Mouse (Mus musculus) kidney, adult 2 months (tissue): ENCODE results near the gene Dad1. TPM values are rescaled to one million over a fixed set of nuclear protein-coding genes. Genes with fewer than 3 reads are reported as not detected.

Experiments
- DNase-seq: peaks from one replicate; pipeline ENCODE4 v3.0.0; 2021
- H3K27ac ChIP-seq: fragments of 200-500 bp; 2 replicates; pipeline ENCODE4 v1.5.1; 2012; ENCODE audit warnings: low read depth, low read length, control low read depth, inconsistent platforms; ENCODE audit not compliant: insufficient read depth
- H3K27me3 ChIP-seq: fragments of 200-500 bp; replicated peaks from 2 replicates; pipeline ENCODE4 v1.6.1; 2012; ENCODE audit warnings: mild to moderate bottlenecking, moderate library complexity, low read length, inconsistent platforms; ENCODE audit not compliant: control insufficient read depth, insufficient read depth
- H3K36me3 ChIP-seq: fragments of 200-500 bp; 2 replicates; pipeline ENCODE4 v1.6.1; 2012; ENCODE audit warnings: mild to moderate bottlenecking, moderate library complexity, low read length, inconsistent platforms; ENCODE audit not compliant: control insufficient read depth, insufficient read depth
- H3K4me1 ChIP-seq: fragments of 200-500 bp; 2 replicates; pipeline ENCODE4 v1.6.1; 2011; ENCODE audit warnings: low read length; ENCODE audit not compliant: control insufficient read depth, insufficient read depth
- H3K4me3 ChIP-seq: fragments of 200-500 bp; 2 replicates; pipeline ENCODE4 v1.5.1; 2011; ENCODE audit warnings: mild to moderate bottlenecking, low read depth, low read length, control low read depth; ENCODE audit not compliant: insufficient read depth
- CTCF ChIP-seq: fragments of 200-500 bp; conservative IDR thresholded peaks from 2 replicates; pipeline ENCODE4 v1.5.1; 2011; ENCODE audit warnings: low read depth, mild to moderate bottlenecking, control low read depth, low read length, moderate library complexity, mixed read lengths; ENCODE audit not compliant: insufficient read depth, insufficient read length
- POLR2A ChIP-seq: fragments of 200-500 bp; IDR thresholded peaks from one replicate; pipeline ENCODE4 v1.6.1; 2011; ENCODE audit warnings: low read depth, low read length, control low read depth
- WGBS: fragments of 180-500 bp; shearing (Covaris S2); methylation state at CpG from one replicate; pipeline ENCODE4 v1.1.7; 2018; 5-methylcytosine and 5-hydroxymethylcytosine counted together
- polyA plus RNA-seq: library from polyadenylated mRNA; depleted of rRNA; stranded (reverse); fragments of >200 nt; gene quantifications from 2 replicates; pipeline ENCODE4 v1.2.3, GENCODE M21; 2012

Gene Dad1
- polyA plus RNA-seq, 1 experiment = 775 TPM

GRCm38 (mm10) chr14:54213734-54214133 lies 40.2 kb downstream of the Dad1 start:
- DNase-seq = peak; percentile 29
- TF ChIP-seq CTCF (no peak), POLR2A (no peak)
- 74% methylated on average over 2 of the region's 2 CpGs for WGBS
- no peaks in the 10 kb centered on the region for H3K36me3 ChIP-seq
- no peak overlapping the region for H3K4me3 ChIP-seq
- H3K27ac ChIP-seq = no peak overlapping the region
- H3K27me3 ChIP-seq = no peaks in the 10 kb centered on the region
- H3K4me1 ChIP-seq = peaks cover 8% of the 10 kb centered on the region; the same call in 1 of the 2 replicates

- DNase-seq = no peak
- no peak for TF ChIP-seq CTCF
- no peak for TF ChIP-seq POLR2A
- 94% methylated on average over 5 of the region's 5 CpGs for WGBS
- Histone ChIP-seq H3K27ac (no peak overlapping the region), H3K4me3 (no peak overlapping the region), H3K27me3 (no peaks in the 10 kb centered on the region), H3K36me3 (no peaks in the 10 kb centered on the region), H3K4me1 (peaks cover 8% of the 10 kb centered on the region)
Observed at GRCm38 (mm10) chr14:54211755-54212154, 42.1 kb downstream of the Dad1 start.

GRCm38 (mm10) chr14:54211199-54211598 lies 42.7 kb downstream of the Dad1 start:
- no peaks in the 10 kb centered on the region for H3K36me3 ChIP-seq
- DNase-seq = no peak
- no peaks in the 10 kb centered on the region for H3K27me3 ChIP-seq
- no peak overlapping the region for H3K27ac ChIP-seq
- H3K4me3 ChIP-seq = no peak overlapping the region
- H3K4me1 ChIP-seq = peaks cover 10% of the 10 kb centered on the region
- 96% methylated on average over 8 of the region's 8 CpGs for WGBS
- TF ChIP-seq CTCF (no peak), POLR2A (no peak)

GRCm38 (mm10) chr14:54210401-54210800 lies 43.5 kb downstream of the Dad1 start:
- H3K27ac ChIP-seq = no peak overlapping the region
- no peak for DNase-seq
- 92% methylated on average over 2 of the region's 2 CpGs for WGBS

GRCm38 (mm10) chr14:54209932-54210331 lies 44.0 kb downstream of the Dad1 start:
- Histone ChIP-seq H3K36me3 (no peaks in the 10 kb centered on the region), H3K4me1 (peaks cover 5% of the 10 kb centered on the region), H3K27me3 (no peaks in the 10 kb centered on the region), H3K4me3 (no peak overlapping the region), H3K27ac (no peak overlapping the region)
- no peak for DNase-seq
- TF ChIP-seq CTCF (no peak), POLR2A (no peak)
- WGBS = 76% methylated on average over 5 of the region's 5 CpGs

More at GRCm38 (mm10) chr14:54210401-54210800, 43.5 kb downstream of the Dad1 start:
- H3K4me1 ChIP-seq = peaks cover 6% of the 10 kb centered on the region
- no peaks in the 10 kb centered on the region for H3K36me3 ChIP-seq
- no peaks in the 10 kb centered on the region for H3K27me3 ChIP-seq
- TF ChIP-seq CTCF (no peak), POLR2A (no peak)
- no peak overlapping the region for H3K4me3 ChIP-seq

GRCm38 (mm10) chr14:54208741-54209140 lies 45.2 kb downstream of the Dad1 start:
- H3K36me3 ChIP-seq = no peaks in the 10 kb centered on the region
- TF ChIP-seq POLR2A (no peak), CTCF (no peak)
- DNase-seq = no peak
- no peak overlapping the region for H3K27ac ChIP-seq
- whole genome bisulfite sequencing = 86% methylated on average over 6 of the region's 6 CpGs
- no peaks in the 10 kb centered on the region for H3K27me3 ChIP-seq
- peaks cover 2% of the 10 kb centered on the region; the same call in 1 of the 2 replicates for H3K4me1 ChIP-seq
- no peak overlapping the region for H3K4me3 ChIP-seq

- no peak overlapping the region for H3K27ac ChIP-seq
- no peak for DNase-seq
- no peaks in the 10 kb centered on the region for H3K36me3 ChIP-seq
- no peak overlapping the region for H3K4me3 ChIP-seq
- whole genome bisulfite sequencing = 89% methylated on average over 5 of the region's 5 CpGs
- TF ChIP-seq CTCF (no peak), POLR2A (no peak)
- no peaks in the 10 kb centered on the region for H3K27me3 ChIP-seq
- peaks cover 2% of the 10 kb centered on the region; the same call in 1 of the 2 replicates for H3K4me1 ChIP-seq
Observed at GRCm38 (mm10) chr14:54207924-54208323, 46.0 kb downstream of the Dad1 start.
